Mouse (Mus musculus): Measurements from ENCODE around the gene Lrrc14b. TPM values are rescaled to one million over a fixed set of nuclear protein-coding genes. Genes with fewer than 3 reads are reported as not detected.

Lrrc14b gene
- 0.06 and 0.30 TPM in 2 replicates for polyA plus RNA-seq (2012; rRNA removed)

GRCm38 (mm10) chr13:74363859-74364235 is at the start of gene Lrrc14b:
Gene Lrrc14b (minus strand): TSS chr13:74364005.

GRCm38 (mm10) chr13:74399298-74399839 is 35.6 kb upstream of the Lrrc14b start, which contains the start of gene Ftl1-ps1:
Gene Ftl1-ps1 (plus strand): TSS chr13:74399694.

GRCm38 (mm10) chr13:74390371-74390990 is 26.7 kb upstream of the Lrrc14b start, which contains the start of gene Zfp72:
Gene Zfp72 (minus strand): TSS chr13:74390836.

GRCm38 (mm10) chr13:74349566-74350434 is 14.0 kb downstream of the Lrrc14b start, which contains the start of the genes Sdha and Ccdc127:
Gene Sdha (minus strand): TSS chr13:74350280.
Gene Ccdc127 (plus strand): TSS chr13:74350309.

GRCm38 (mm10) chr13:74317170-74317849 is 46.5 kb downstream of the Lrrc14b start, which contains the start of gene Pdcd6:
Gene Pdcd6 (minus strand): TSS chr13:74317580.

Other genes starting within 250 kb of the Lrrc14b start
- gene Slc9a3, start 242.5 kb downstream of the Lrrc14b start, polyA plus RNA-seq (2012; rRNA removed) = not detected in 2 replicates
- 50.8 and 83.6 TPM in 2 replicates for gene Exoc3, start 155.3 kb downstream of the Lrrc14b start, polyA plus RNA-seq (2012; rRNA removed)
- gene Ahrr, start 71.7 kb downstream of the Lrrc14b start, polyA plus RNA-seq (2012; rRNA removed) = 1.4 and 2.2 TPM in 2 replicates
- gene Pdcd6, start 46.4 kb downstream of the Lrrc14b start, polyA plus RNA-seq (2012; rRNA removed) = 78.0 and 119 TPM in 2 replicates
- 142 and 157 TPM in 2 replicates for gene Sdha, start 13.7 kb downstream of the Lrrc14b start, polyA plus RNA-seq (2012; rRNA removed)
- gene Ccdc127, start 13.7 kb downstream of the Lrrc14b start, polyA plus RNA-seq (2012; rRNA removed) = 28.5 and 48.1 TPM in 2 replicates
- gene Zfp72, start 26.8 kb upstream of the Lrrc14b start, polyA plus RNA-seq (2012; rRNA removed) = 1.2 and 1.8 TPM in 2 replicates
- gene Ftl1-ps1, start 35.7 kb upstream of the Lrrc14b start, polyA plus RNA-seq (2012; rRNA removed) = 35.2 and 45.0 TPM in 2 replicates
- 6.1 and 12.2 TPM in 2 replicates for gene Zfp825, start 130.0 kb upstream of the Lrrc14b start, polyA plus RNA-seq (2012; rRNA removed)